Mouse (Mus musculus) stomach, embryonic 14.5 days (tissue): ENCODE data around the gene Smad6. TPM values are rescaled to one million over a fixed set of nuclear protein-coding genes. Genes with fewer than 3 reads are reported as not detected.

Source experiments
- ATAC-seq: fragments of 200-750 bp; cut with Nextera tagmentation; 2 replicates; pipeline ENCODE4 v1.8.0; 2017; ENCODE audit warnings: low read depth, moderate TSS enrichment; ENCODE audit not compliant: insufficient number of reproducible peaks, insufficient read depth, low FRiP score
- H3K27ac ChIP-seq: fragments of 300-500 bp; sonication (generic); 2 replicates; pipeline ENCODE4 v1.5.1; 2014; ENCODE audit warnings: mild to moderate bottlenecking, low read length, moderate library complexity, mixed read lengths
- H3K27me3 ChIP-seq: fragments of 300-500 bp; sonication (generic); 2 replicates; pipeline ENCODE4 v1.6.1; 2014; ENCODE audit warnings: low read length, control low read depth, mixed read lengths; ENCODE audit not compliant: control insufficient read depth, insufficient read depth
- H3K36me3 ChIP-seq: fragments of 300-500 bp; sonication (generic); 2 replicates; pipeline ENCODE4 v1.6.1; 2014; ENCODE audit warnings: mild to moderate bottlenecking, control low read depth, low read length, moderate library complexity, mixed read lengths; ENCODE audit not compliant: control insufficient read depth, insufficient read depth
- H3K4me1 ChIP-seq: fragments of 300-500 bp; sonication (generic); 2 replicates; pipeline ENCODE4 v1.6.1; 2014; ENCODE audit warnings: low read length, control low read depth, mixed read lengths; ENCODE audit not compliant: control insufficient read depth, insufficient read depth
- H3K4me2 ChIP-seq: fragments of 300-500 bp; sonication (generic); replicated peaks from 2 replicates; pipeline ENCODE4 v1.6.1; 2014; ENCODE audit warnings: low read depth, low read length, control low read depth
- H3K4me3 ChIP-seq: fragments of 300-500 bp; sonication (generic); 2 replicates; pipeline ENCODE4 v1.5.1; 2014; ENCODE audit warnings: low read depth, low read length, control low read depth
- H3K9ac ChIP-seq: fragments of 300-500 bp; sonication (generic); replicated peaks from 2 replicates; pipeline ENCODE4 v1.6.1; 2014; ENCODE audit warnings: low read depth, mild to moderate bottlenecking, control low read depth, low read length, moderate library complexity, mixed read lengths
- H3K9me3 ChIP-seq: fragments of 300-500 bp; sonication (generic); 2 replicates; pipeline ENCODE4 v1.6.1; 2016; ENCODE audit warnings: low read depth, low read length, control low read depth; ENCODE audit not compliant: control insufficient read depth
- WGBS: fragments of 180-500 bp; shearing (Covaris S2); extraction: QIAGEN DNeasy Blood & Tissue Kit; methylation state at CpG from one replicate; pipeline ENCODE4 v1.1.7; 2014; 5-methylcytosine and 5-hydroxymethylcytosine counted together
- polyA plus RNA-seq: library from polyadenylated mRNA; unstranded; fragments of >200 nt; fragmentation: Nextera tagmentation; extraction: Ambion mirVana; gene quantifications from 2 replicates; pipeline ENCODE4 v1.2.1, GENCODE M21; 2014

Gene Smad6
- polyA plus RNA-seq, 1 experiment from 2014 or later: 7.5 TPM

- Histone ChIP-seq H3K36me3 (no peaks in the 10 kb centered on the region), H3K4me2 (no peak overlapping the region), H3K27me3 (no peaks in the 10 kb centered on the region), H3K27ac (no peak overlapping the region), H3K9me3 (no peaks in the 10 kb centered on the region), H3K4me3 (no peak overlapping the region), H3K4me1 (peaks cover 15% of the 10 kb centered on the region), H3K9ac (no peak overlapping the region)
- 72% methylated on average over 4 of the region's 4 CpGs for WGBS
- ATAC-seq: peak; percentile 23; the same call in 1 of the 2 replicates
Observed at GRCm38 (mm10) chr9:63918245-63918644, 103.6 kb downstream of the Smad6 start.

GRCm38 (mm10) chr9:63916441-63916840 lies 105.4 kb downstream of the Smad6 start:
- Histone ChIP-seq H3K9ac (no peak overlapping the region), H3K4me3 (no peak overlapping the region), H3K27ac (no peak overlapping the region), H3K4me1 (peaks cover 13% of the 10 kb centered on the region), H3K27me3 (no peaks in the 10 kb centered on the region), H3K4me2 (no peak overlapping the region), H3K36me3 (no peaks in the 10 kb centered on the region), H3K9me3 (no peaks in the 10 kb centered on the region)
- no peak for ATAC-seq
- 71% methylated on average over 6 of the region's 6 CpGs for WGBS

- H3K27ac ChIP-seq: no peak overlapping the region
- no peaks in the 10 kb centered on the region for H3K27me3 ChIP-seq
- H3K36me3 ChIP-seq: no peaks in the 10 kb centered on the region
- no peaks in the 10 kb centered on the region for H3K9me3 ChIP-seq
- H3K4me1 ChIP-seq: peaks cover 13% of the 10 kb centered on the region
- ATAC-seq: no peak
- H3K4me2 ChIP-seq: no peak overlapping the region
- no peak overlapping the region for H3K9ac ChIP-seq
- no peak overlapping the region for H3K4me3 ChIP-seq
- 65% methylated on average over 5 of the region's 5 CpGs for WGBS
Observed at GRCm38 (mm10) chr9:63915976-63916375, 105.9 kb downstream of the Smad6 start.

- WGBS: 23% methylated on average over 5 of the region's 5 CpGs
- no peak overlapping the region for H3K4me2 ChIP-seq
- no peak overlapping the region for H3K4me3 ChIP-seq
- H3K27ac ChIP-seq: no peak overlapping the region; the same call in 1 of the 2 replicates
- H3K27me3 ChIP-seq: no peaks in the 10 kb centered on the region
- H3K9ac ChIP-seq: no peak overlapping the region
- peaks cover 13% of the 10 kb centered on the region for H3K4me1 ChIP-seq
- H3K36me3 ChIP-seq: no peaks in the 10 kb centered on the region
- no peaks in the 10 kb centered on the region for H3K9me3 ChIP-seq
- no peak for ATAC-seq
Observed at GRCm38 (mm10) chr9:63914944-63915343, 106.9 kb downstream of the Smad6 start.

- Histone ChIP-seq H3K9ac (no peak overlapping the region), H3K27me3 (no peaks in the 10 kb centered on the region), H3K4me2 (no peak overlapping the region), H3K4me3 (no peak overlapping the region), H3K27ac (no peak overlapping the region), H3K4me1 (peaks cover 13% of the 10 kb centered on the region), H3K9me3 (no peaks in the 10 kb centered on the region), H3K36me3 (no peaks in the 10 kb centered on the region)
- ATAC-seq: no peak
- 42% methylated on average over 9 of the region's 9 CpGs for WGBS
Observed at GRCm38 (mm10) chr9:63912051-63912450, 109.8 kb downstream of the Smad6 start.

GRCm38 (mm10) chr9:63909618-63910017 lies 112.2 kb downstream of the Smad6 start:
- peak overlapping the region; percentile 59; the same call in 1 of the 2 replicates for H3K27ac ChIP-seq
- 0 out of 2 replicates have a peak, but pooled peaks cover 3% of the 10 kb centered on the region for H3K4me1 ChIP-seq
- no peak overlapping the region for H3K9ac ChIP-seq
- H3K4me3 ChIP-seq: no peak overlapping the region
- H3K4me2 ChIP-seq: no peak overlapping the region
- no peaks in the 10 kb centered on the region for H3K9me3 ChIP-seq
- peak; percentile 42; the same call in 1 of the 2 replicates for ATAC-seq
- H3K27me3 ChIP-seq: no peaks in the 10 kb centered on the region
- H3K36me3 ChIP-seq: no peaks in the 10 kb centered on the region
- WGBS: 13% methylated on average over 5 of the region's 5 CpGs

GRCm38 (mm10) chr9:63904543-63904942 lies 117.3 kb downstream of the Smad6 start:
- Histone ChIP-seq H3K27me3 (no peaks in the 10 kb centered on the region), H3K4me3 (no peak overlapping the region), H3K9ac (no peak overlapping the region), H3K27ac (no peak overlapping the region), H3K9me3 (no peaks in the 10 kb centered on the region), H3K4me2 (no peak overlapping the region), H3K36me3 (no peaks in the 10 kb centered on the region), H3K4me1 (no peaks in the 10 kb centered on the region)
- ATAC-seq: no peak
- 83% methylated on average over 2 of the region's 2 CpGs for WGBS

Other genes with a start within 250 kb of the Smad6 start
- gene Lctl, start 95.1 kb upstream of the Smad6 start, polyA plus RNA-seq: not detected in 2 replicates
- gene Zwilch, start 151.0 kb upstream of the Smad6 start, polyA plus RNA-seq: 30.7 and 32.3 TPM in 2 replicates
- 1,335 and 1,376 TPM in 2 replicates for gene Rpl4, start 151.3 kb upstream of the Smad6 start, polyA plus RNA-seq
- 27.9 and 28.0 TPM in 2 replicates for gene Snapc5, start 157.2 kb upstream of the Smad6 start, polyA plus RNA-seq
- 4.8 and 5.0 TPM in 2 replicates for gene Uchl4, start 213.1 kb upstream of the Smad6 start, polyA plus RNA-seq
- 77.4 and 79.3 TPM in 2 replicates for gene Map2k1, start 231.6 kb upstream of the Smad6 start, polyA plus RNA-seq